Comparison of ENCODE assay signal across 8 mouse cellular contexts in the genomic region with DNA sequence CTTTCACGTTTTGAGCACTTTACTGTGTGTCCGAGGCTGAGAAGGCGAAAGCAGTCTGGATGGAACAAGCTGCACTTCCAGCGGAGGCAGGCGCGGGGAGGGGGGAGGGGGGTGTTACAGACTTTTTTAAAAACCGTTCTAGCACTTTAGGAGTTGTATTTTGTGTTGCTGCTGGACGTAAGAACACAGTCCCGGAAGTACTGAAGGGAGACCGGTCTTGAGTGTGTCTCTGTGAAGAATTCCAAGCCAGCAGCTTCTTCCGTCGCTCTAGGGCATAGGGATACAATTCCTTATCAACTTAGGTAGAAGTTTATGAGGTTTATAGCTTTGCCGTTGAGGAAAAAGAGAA.
DNase-seq lines count a peak whose midpoint lies in the region; ATAC-seq lines count a peak whose summit lies in the region.

No protein-coding gene starts in this region.

- H3K36me3 ChIP-seq in heart, embryonic 13.5 days: no peaks in the 10 kb centered on the region
- no peaks in the 10 kb centered on the region for H3K36me3 ChIP-seq in heart, embryonic 15.5 days
- no peaks in the 10 kb centered on the region for H3K36me3 ChIP-seq in liver, embryonic 13.5 days
- no peaks in the 10 kb centered on the region for H3K36me3 ChIP-seq in stomach, embryonic 14.5 days (ENCODE audit: control insufficient read depth, insufficient read depth, low read length)

- H3K27me3 ChIP-seq in heart, embryonic 13.5 days (replicated peaks): peaks cover 29% of the 10 kb centered on the region
- peaks cover 8% of the 10 kb centered on the region; the same call in 1 of the 2 replicates for H3K27me3 ChIP-seq in heart, embryonic 15.5 days
- peaks cover 30% of the 10 kb centered on the region for H3K27me3 ChIP-seq in liver, embryonic 13.5 days
- 0 out of 2 replicates have a peak, but pooled peaks cover 2% of the 10 kb centered on the region for H3K27me3 ChIP-seq in stomach, embryonic 14.5 days (ENCODE audit: control insufficient read depth, insufficient read depth, low read length)

- H3K4me3 ChIP-seq in heart, embryonic 13.5 days: peak overlapping the region; percentile 65
- peak overlapping the region; percentile 63 for H3K4me3 ChIP-seq in heart, embryonic 15.5 days
- peak overlapping the region; percentile 44 for H3K4me3 ChIP-seq in liver, embryonic 13.5 days (replicated peaks)
- H3K4me3 ChIP-seq in stomach, embryonic 14.5 days (ENCODE audit: low read depth, low read length): peak overlapping the region; percentile 46

- 10% methylated on average over 13 of the region's 13 CpGs for WGBS in heart, embryonic 13.5 days
- 10% methylated on average over 13 of the region's 13 CpGs for WGBS in heart, embryonic 15.5 days
- 13% methylated on average over 13 of the region's 13 CpGs for WGBS in liver, embryonic 13.5 days (ENCODE audit: insufficient replicate concordance)
- 14% methylated on average over 13 of the region's 13 CpGs for WGBS in stomach, embryonic 14.5 days

- H3K9me3 ChIP-seq in heart, embryonic 13.5 days: no peaks in the 10 kb centered on the region
- H3K9me3 ChIP-seq in heart, embryonic 15.5 days (replicated peaks): no peaks in the 10 kb centered on the region
- H3K9me3 ChIP-seq in liver, embryonic 13.5 days (replicated peaks): no peaks in the 10 kb centered on the region
- H3K9me3 ChIP-seq in stomach, embryonic 14.5 days (ENCODE audit: control insufficient read depth, low read depth, low read length): no peaks in the 10 kb centered on the region

- no peak for ATAC-seq in heart, embryonic 13.5 days (ENCODE audit: extremely low read depth, insufficient number of reproducible peaks, low FRiP score, low TSS enrichment)
- ATAC-seq in heart, embryonic 15.5 days (replicated peaks; ENCODE audit: insufficient number of reproducible peaks, insufficient read depth, low FRiP score, low read depth): no peak
- ATAC-seq in liver, embryonic 13.5 days (ENCODE audit: low read depth): no peak
- ATAC-seq in stomach, embryonic 14.5 days (ENCODE audit: insufficient number of reproducible peaks, insufficient read depth, low FRiP score, low read depth): no peak

- H3K4me2 ChIP-seq in heart, embryonic 13.5 days: peak overlapping the region; percentile 74
- H3K4me2 ChIP-seq in heart, embryonic 15.5 days: peak overlapping the region; percentile 74
- H3K4me2 ChIP-seq in liver, embryonic 13.5 days: peak overlapping the region; percentile 59
- peak overlapping the region; percentile 57 for H3K4me2 ChIP-seq in stomach, embryonic 14.5 days (replicated peaks; ENCODE audit: low read depth, low read length)

- intact Hi-C loops in heart, postnatal 14 days (cut with DNase I): loop anchor here (5.0 kb wide), 1 partner anchor 102 kb away; no protein-coding TSS in a partner anchor

- peak overlapping the region; percentile 78 for H3K9ac ChIP-seq in heart, embryonic 13.5 days
- peak overlapping the region; percentile 56 for H3K9ac ChIP-seq in heart, embryonic 15.5 days
- no peak overlapping the region for H3K9ac ChIP-seq in liver, embryonic 13.5 days
- peak overlapping the region; percentile 18; the same call in 1 of the 2 replicates for H3K9ac ChIP-seq in stomach, embryonic 14.5 days (replicated peaks; ENCODE audit: low read depth, low read length)

- no peak for DNase-seq in heart, postnatal 14 days
- DNase-seq in ZHBTc4 (ENCODE audit: low read depth, low spot score): peak; percentile 42
- DNase-seq in liver, embryonic 13.5 days: no peak
- DNase-seq in cerebellum, adult 9-10 months: no peak
- DNase-seq in cerebellum, adult 8-10 months: no peak

- H3K4me1 ChIP-seq in heart, embryonic 13.5 days: peaks cover 8% of the 10 kb centered on the region
- peaks cover 9% of the 10 kb centered on the region for H3K4me1 ChIP-seq in heart, embryonic 15.5 days (replicated peaks)
- no peaks in the 10 kb centered on the region for H3K4me1 ChIP-seq in liver, embryonic 13.5 days (replicated peaks)
- H3K4me1 ChIP-seq in stomach, embryonic 14.5 days (ENCODE audit: control insufficient read depth, insufficient read depth, low read length): peaks cover 5% of the 10 kb centered on the region; the same call in 1 of the 2 replicates

- peak overlapping the region; percentile 80 for H3K27ac ChIP-seq in heart, embryonic 13.5 days (replicated peaks)
- H3K27ac ChIP-seq in heart, embryonic 15.5 days: peak overlapping the region; percentile 75
- H3K27ac ChIP-seq in liver, embryonic 13.5 days: no peak overlapping the region
- H3K27ac ChIP-seq in stomach, embryonic 14.5 days (ENCODE audit: low read length): peak overlapping the region; percentile 76; the same call in 1 of the 2 replicates
